Mouse (Mus musculus) heart, adult 11 months (tissue): ENCODE measurements around the gene Ap1g2.
A peak's percentile ranks its signal among the peaks of the same experiment; 100 is the strongest.

Source experiments
- DNase-seq: peaks from one replicate; pipeline ENCODE4 v3.0.0; 2022

The Ap1g2 gene

GRCm38 (mm10) chr14:55105836-55106809, at the start of gene Ap1g2:
Gene Ap1g2, minus strand, starts transcription at chr14:55106593.
- DNase-seq: peak; percentile 99

- DNase-seq: no peak
Measured at GRCm38 (mm10) chr14:55152951-55153481, 46.6 kb upstream of the Ap1g2 start.

- DNase-seq: no peak
Measured at GRCm38 (mm10) chr14:55152174-55152573, 45.8 kb upstream of the Ap1g2 start.

GRCm38 (mm10) chr14:55150985-55151384, 44.6 kb upstream of the Ap1g2 start:
- DNase-seq: no peak

- no peak for DNase-seq
Measured at GRCm38 (mm10) chr14:55149041-55149440, 42.6 kb upstream of the Ap1g2 start.

GRCm38 (mm10) chr14:55148363-55148915, 42.0 kb upstream of the Ap1g2 start:
- DNase-seq: no peak

GRCm38 (mm10) chr14:55146829-55147401, 40.5 kb upstream of the Ap1g2 start:
- DNase-seq: peak; percentile 96

GRCm38 (mm10) chr14:55146324-55146723, 39.9 kb upstream of the Ap1g2 start:
- DNase-seq: no peak

GRCm38 (mm10) chr14:55139313-55139712, 32.9 kb upstream of the Ap1g2 start:
- no peak for DNase-seq

- no peak for DNase-seq
Measured at GRCm38 (mm10) chr14:55135676-55136075, 29.3 kb upstream of the Ap1g2 start.

GRCm38 (mm10) chr14:55126521-55126920, 20.1 kb upstream of the Ap1g2 start:
- no peak for DNase-seq

- DNase-seq: no peak
Measured at GRCm38 (mm10) chr14:55125711-55126110, 19.3 kb upstream of the Ap1g2 start.

GRCm38 (mm10) chr14:55122359-55122758, 16.0 kb upstream of the Ap1g2 start:
- no peak for DNase-seq

GRCm38 (mm10) chr14:55121947-55122346, 15.6 kb upstream of the Ap1g2 start:
- peak; percentile 95 for DNase-seq

GRCm38 (mm10) chr14:55119421-55120134, 13.2 kb upstream of the Ap1g2 start:
- DNase-seq: no peak

- no peak for DNase-seq
Measured at GRCm38 (mm10) chr14:55118852-55119251, 12.5 kb upstream of the Ap1g2 start.

- no peak for DNase-seq
Measured at GRCm38 (mm10) chr14:55116425-55117200, 10.2 kb upstream of the Ap1g2 start, which contains the start of gene Jph4. Gene Jph4, minus strand, starts transcription at chr14:55116935.

- DNase-seq: no peak
Measured at GRCm38 (mm10) chr14:55115846-55116245, 9.5 kb upstream of the Ap1g2 start.

- DNase-seq: peak; percentile 92
Measured at GRCm38 (mm10) chr14:55114759-55115701, 8.6 kb upstream of the Ap1g2 start.

GRCm38 (mm10) chr14:55113975-55114645, 7.7 kb upstream of the Ap1g2 start:
- peak; percentile 91 for DNase-seq
